ENCODE assay signal across 8 mouse cellular contexts in the genomic region with DNA sequence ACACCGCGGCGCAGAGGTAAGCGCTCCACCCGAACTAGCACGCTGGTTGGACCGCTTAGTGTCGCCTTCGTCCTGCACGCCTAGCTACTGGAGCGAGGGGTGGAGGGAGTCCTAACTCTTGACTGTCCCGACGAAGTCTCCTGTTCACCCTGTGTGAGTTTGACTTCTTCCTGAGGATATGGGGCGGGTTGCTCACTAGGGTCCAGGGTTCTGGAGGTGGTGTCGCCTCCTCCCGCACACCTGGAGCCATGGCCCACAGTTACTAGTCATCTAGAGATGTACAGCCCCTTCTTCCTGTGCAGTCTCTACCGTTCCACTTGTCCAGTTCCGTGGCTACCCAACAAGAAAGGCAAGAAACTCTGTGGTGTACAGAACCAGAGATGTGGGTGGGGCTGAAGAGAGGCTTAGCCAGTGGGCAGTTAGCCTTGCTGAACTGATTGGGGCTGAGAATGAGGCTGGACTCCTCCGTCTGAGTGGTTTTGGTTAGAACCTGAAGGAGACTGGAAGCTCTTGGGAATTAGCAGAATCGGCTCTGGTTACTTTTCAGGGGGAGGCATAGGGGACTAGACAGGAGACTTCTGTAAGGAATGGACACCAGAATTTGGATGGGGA. TPM values are rescaled to one million over a fixed set of nuclear protein-coding genes. Genes with fewer than 3 reads are reported as not detected.
DNase-seq lines count a peak whose midpoint lies in the region; ATAC-seq and TF ChIP-seq lines count a peak whose summit lies in the region.

No protein-coding gene starts in this region.

- H3K4me1 ChIP-seq in lung, adult 2 months (ENCODE audit: control insufficient read depth, insufficient read depth, low read length): peaks cover 3% of the 10 kb centered on the region; the same call in 1 of the 2 replicates
- H3K4me1 ChIP-seq in forebrain, embryonic 12.5 days: peaks cover 42% of the 10 kb centered on the region
- peaks cover 32% of the 10 kb centered on the region for H3K4me1 ChIP-seq in limb, embryonic 13.5 days
- H3K4me1 ChIP-seq in thymus, adult 2 months (replicated peaks; ENCODE audit: control insufficient read depth, insufficient read depth, low read length): no peaks in the 10 kb centered on the region

- H3K27ac ChIP-seq in forebrain, embryonic 12.5 days: peak overlapping the region; percentile 87; the same call in 1 of the 2 replicates
- no peak overlapping the region for H3K27ac ChIP-seq in limb, embryonic 13.5 days
- H3K27ac ChIP-seq in thymus, adult 2 months (ENCODE audit: control insufficient read depth, insufficient read depth, low read length): no peak overlapping the region

- H3K27me3 ChIP-seq in forebrain, embryonic 12.5 days: peaks cover 36% of the 10 kb centered on the region
- peaks cover 50% of the 10 kb centered on the region for H3K27me3 ChIP-seq in limb, embryonic 13.5 days
- peaks cover 34% of the 10 kb centered on the region; the same call in 1 of the 2 replicates for H3K27me3 ChIP-seq in thymus, adult 2 months (ENCODE audit: control insufficient read depth, insufficient read depth, low read length)

- peak overlapping the region; percentile 47 for H3K4me3 ChIP-seq in lung, adult 2 months (replicated peaks; ENCODE audit: extremely low read depth, low read depth, low read length)
- peak overlapping the region; percentile 81 for H3K4me3 ChIP-seq in forebrain, embryonic 12.5 days (replicated peaks)
- H3K4me3 ChIP-seq in limb, embryonic 13.5 days: peak overlapping the region; percentile 76
- no peak overlapping the region for H3K4me3 ChIP-seq in thymus, adult 2 months (ENCODE audit: control insufficient read depth, insufficient read depth, low read length)

- peak overlapping the region; percentile 90 for H3K9ac ChIP-seq in forebrain, embryonic 12.5 days
- H3K9ac ChIP-seq in limb, embryonic 13.5 days: peak overlapping the region; percentile 86

- no peak for TF ChIP-seq POLR2A in lung, adult 2 months (IDR thresholded peaks at IDR 0.05; ENCODE audit: borderline replicate concordance, extremely low read depth, low read depth, low read length)
- TF ChIP-seq POLR2A in thymus, adult 2 months (IDR thresholded peaks at IDR 0.05; ENCODE audit: control insufficient read depth, extremely low read depth, insufficient read depth, low read length, poor library complexity): no peak

- no peak for ATAC-seq in forebrain, embryonic 12.5 days (ENCODE audit: low FRiP score)
- ATAC-seq in limb, embryonic 13.5 days (ENCODE audit: low FRiP score, low read depth): peak; percentile 9; the same call in 1 of the 2 replicates

- H3K4me2 ChIP-seq in forebrain, embryonic 12.5 days: peak overlapping the region; percentile 70
- peak overlapping the region; percentile 75 for H3K4me2 ChIP-seq in limb, embryonic 13.5 days (replicated peaks)

- no peaks in the 10 kb centered on the region; the same call in 1 of the 2 replicates for H3K36me3 ChIP-seq in forebrain, embryonic 12.5 days (replicated peaks)
- H3K36me3 ChIP-seq in limb, embryonic 13.5 days: peaks cover 11% of the 10 kb centered on the region; the same call in 1 of the 2 replicates
- H3K36me3 ChIP-seq in thymus, adult 2 months (ENCODE audit: control insufficient read depth, insufficient read depth, low read length): no peaks in the 10 kb centered on the region

- no peak for DNase-seq in lung, adult 2 months
- DNase-seq in lung, postnatal 36 days: no peak
- peak; percentile 42 for DNase-seq in retina, postnatal 1 day
- no peak for DNase-seq in thymus, adult 2 months
- no peak for DNase-seq in cerebellum, adult 8-10 months
- no peak for DNase-seq in c-Kit-positive CD71-positive TER-119-positive erythroid progenitor cells, embryonic 14.5 days (ENCODE audit: low spot score)

- no peak for TF ChIP-seq CTCF in lung, adult 2 months (IDR thresholded peaks at IDR 0.05; ENCODE audit: insufficient read depth, low read length)
- TF ChIP-seq CTCF in thymus, adult 2 months (IDR thresholded peaks at IDR 0.05; ENCODE audit: borderline replicate concordance, control insufficient read depth, extremely low read depth, insufficient read depth, low read length, poor library complexity): no peak

- no peaks in the 10 kb centered on the region for H3K9me3 ChIP-seq in forebrain, embryonic 12.5 days
- H3K9me3 ChIP-seq in limb, embryonic 13.5 days: no peaks in the 10 kb centered on the region

- 6% methylated on average over 20 of the region's 20 CpGs for WGBS in lung, adult 2 months
- 3% methylated on average over 20 of the region's 20 CpGs for WGBS in forebrain, embryonic 12.5 days
- WGBS in limb, embryonic 13.5 days: 3% methylated on average over 20 of the region's 20 CpGs
- 12% methylated on average over 20 of the region's 20 CpGs for WGBS in thymus, adult 2 months

RNA-seq across cellular contexts. Expression of gene Ebf4, which starts 1.3 kb away (rescaled TPM):
- polyA plus RNA-seq in lung, adult 2 months (2012; rRNA removed): 3.6 and 3.8 TPM in 2 replicates
- polyA plus RNA-seq in forebrain, embryonic 12.5 days (2016; fragmentation: Nextera tagmentation; extraction: Ambion mirVana): 2.7 and 2.9 TPM in 2 replicates
- 2.8 and 2.9 TPM in 2 replicates for polyA plus RNA-seq in limb, embryonic 13.5 days (2015; fragmentation: Nextera tagmentation; extraction: Ambion mirVana)
- 0.69 and 0.78 TPM in 2 replicates for polyA plus RNA-seq in thymus, adult 2 months (2012; rRNA removed)

RNA-seq across cellular contexts. Expression of gene Idh3b, which starts 11.9 kb away (rescaled TPM):
- 96.6 and 133 TPM in 2 replicates for polyA plus RNA-seq in lung, adult 2 months (2012; rRNA removed)
- polyA plus RNA-seq in forebrain, embryonic 12.5 days (2016; fragmentation: Nextera tagmentation; extraction: Ambion mirVana): 130 TPM in 2 replicates
- 155 and 158 TPM in 2 replicates for polyA plus RNA-seq in limb, embryonic 13.5 days (2015; fragmentation: Nextera tagmentation; extraction: Ambion mirVana)
- 205 and 237 TPM in 2 replicates for polyA plus RNA-seq in thymus, adult 2 months (2012; rRNA removed)

RNA-seq across cellular contexts. Expression of gene Nop56, which starts 22.0 kb away (rescaled TPM):
- 30.6 and 46.7 TPM in 2 replicates for polyA plus RNA-seq in lung, adult 2 months (2012; rRNA removed)
- polyA plus RNA-seq in forebrain, embryonic 12.5 days (2016; fragmentation: Nextera tagmentation; extraction: Ambion mirVana): 366 and 374 TPM in 2 replicates
- polyA plus RNA-seq in limb, embryonic 13.5 days (2015; fragmentation: Nextera tagmentation; extraction: Ambion mirVana): 300 and 311 TPM in 2 replicates
- 214 and 223 TPM in 2 replicates for polyA plus RNA-seq in thymus, adult 2 months (2012; rRNA removed)
